Mouse (Mus musculus) hematopoietic stem cell, adult 5-6 weeks (primary cell): Measurements from ENCODE around the gene Ypel5. TPM values are rescaled to one million over a fixed set of nuclear protein-coding genes. Genes with fewer than 3 reads are reported as not detected.

ENCODE experiments used
- ATAC-seq, 2 experiments: fragments of 125-278 bp in 1 of 2; replicated peaks in 1 of 2; 2 replicates each; pipeline ENCODE4 v1.8.0; 2016 to 2017; ENCODE audit warnings: inconsistent platforms in 2 of 2, mild to moderate bottlenecking in 2 of 2, moderate number of reproducible peaks in 2 of 2, low read depth in 1 of 2, moderate TSS enrichment in 1 of 2; ENCODE audit not compliant: low FRiP score in 2 of 2, poor library complexity in 2 of 2, severe bottlenecking in 2 of 2, insufficient read depth in 1 of 2, low TSS enrichment in 1 of 2
- total RNA-seq: library from RNA; stranded (forward); fragments of 172-1452, 232-1000 nt; gene quantifications from 2 replicates; pipeline ENCODE4 v1.2.3, GENCODE M21; 2017

Gene Ypel5
- total RNA-seq, 1 experiment from 2014 or later: 42.8 TPM

GRCm38 (mm10) chr17:72890398-72890898 lies 54.2 kb downstream of the Ypel5 start:
- ATAC-seq: no peak

- no peak for ATAC-seq
Measured at GRCm38 (mm10) chr17:72891556-72891955, 55.3 kb downstream of the Ypel5 start.

- ATAC-seq: no peak
Measured at GRCm38 (mm10) chr17:72895506-72895905, 59.3 kb downstream of the Ypel5 start.

GRCm38 (mm10) chr17:72897076-72897475 lies 60.8 kb downstream of the Ypel5 start:
- ATAC-seq: no peak

- no peak for ATAC-seq
Measured at GRCm38 (mm10) chr17:72897961-72898360, 61.7 kb downstream of the Ypel5 start.

GRCm38 (mm10) chr17:72898775-72899174 lies 62.5 kb downstream of the Ypel5 start:
- ATAC-seq: no peak

Other genes starting within 250 kb of the Ypel5 start
- not detected in 2 replicates for gene Alk, start 231.8 kb upstream of the Ypel5 start, total RNA-seq
- 23.1 and 24.5 TPM in 2 replicates for gene Lbh, start 81.9 kb downstream of the Ypel5 start, total RNA-seq